Mouse (Mus musculus): ENCODE data around the gene Hmga2. TPM values are rescaled to one million over a fixed set of nuclear protein-coding genes. Genes with fewer than 3 reads are reported as not detected.

Gene Hmga2
- polyA plus RNA-seq, 1 experiment from 2014 or later, result 7.8 TPM

DNA sequence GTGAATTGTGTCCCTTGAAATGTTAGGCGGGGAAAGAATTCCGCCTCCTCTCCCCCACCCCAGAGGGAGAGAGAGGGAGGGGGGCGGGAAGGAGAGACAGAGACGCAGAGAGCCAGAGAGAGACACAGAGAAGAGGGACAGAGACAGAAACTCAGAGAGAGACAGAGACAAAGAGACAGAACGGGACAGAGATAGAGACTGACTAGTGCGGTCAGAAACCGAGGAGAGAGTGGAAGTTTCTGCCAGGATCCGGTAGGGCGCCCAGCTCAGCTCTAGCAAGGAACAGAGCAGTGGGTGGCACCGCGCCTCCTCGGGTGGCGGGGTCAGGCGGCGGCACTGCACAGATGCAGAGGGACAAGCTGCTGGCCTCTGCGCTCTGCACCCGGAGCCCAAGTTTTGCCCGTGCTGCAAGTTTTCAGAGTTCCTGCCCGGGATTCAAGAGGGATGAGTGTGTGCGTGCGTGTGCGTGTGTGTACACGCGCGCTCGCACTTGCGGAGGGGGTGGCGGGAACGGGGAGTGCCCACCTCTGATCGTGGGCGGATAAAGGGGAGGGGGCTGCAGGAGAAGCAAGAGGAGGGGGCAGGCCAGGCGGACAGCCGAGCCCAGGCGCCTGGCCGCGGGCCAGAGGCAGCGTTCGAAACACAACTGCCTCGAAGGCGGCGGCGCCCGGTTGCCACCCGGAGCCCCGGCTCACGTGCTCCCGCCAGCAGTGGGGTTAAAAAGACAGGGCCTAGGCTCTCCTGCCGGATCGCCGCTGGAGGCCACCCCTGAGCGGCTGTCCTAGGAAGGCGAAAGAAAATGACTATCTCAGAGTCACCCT is 457 bp upstream of the Hmga2 start:
- H3K36me3 ChIP-seq (ENCODE audit: insufficient read depth, low read length), result no peaks in the 10 kb centered on the region
- H3K9me3 ChIP-seq (replicated peaks; ENCODE audit: low read length), result no peaks in the 10 kb centered on the region
- H3K4me1 ChIP-seq (replicated peaks; ENCODE audit: insufficient read depth, low read length), result no peaks in the 10 kb centered on the region; the same call in none of the 2 replicates
- peak; percentile 38; the same call in 1 of the 2 replicates for TF ChIP-seq CTCF (IDR thresholded peaks at IDR 0.05; ENCODE audit: low read depth)
- peak overlapping the region; percentile 84 for H3K4me3 ChIP-seq (replicated peaks; ENCODE audit: low read depth, low read length)
- peak overlapping the region; percentile 85 for H3K27ac ChIP-seq
- H3K9ac ChIP-seq (ENCODE audit: low read depth, low read length), result peak overlapping the region; percentile 88
- H3K27me3 ChIP-seq (ENCODE audit: insufficient read depth, low read length), result no peaks in the 10 kb centered on the region
- peak overlapping the region; percentile 99 for H3K4me2 ChIP-seq (ENCODE audit: low read length)
- ATAC-seq (replicated peaks; ENCODE audit: low FRiP score, low read depth) (peak; percentile 69), DNase-seq (ENCODE audit: low spot score) (peak; percentile 79)
- under 1% methylated on average over 51 of the region's 52 CpGs for WGBS

DNA sequence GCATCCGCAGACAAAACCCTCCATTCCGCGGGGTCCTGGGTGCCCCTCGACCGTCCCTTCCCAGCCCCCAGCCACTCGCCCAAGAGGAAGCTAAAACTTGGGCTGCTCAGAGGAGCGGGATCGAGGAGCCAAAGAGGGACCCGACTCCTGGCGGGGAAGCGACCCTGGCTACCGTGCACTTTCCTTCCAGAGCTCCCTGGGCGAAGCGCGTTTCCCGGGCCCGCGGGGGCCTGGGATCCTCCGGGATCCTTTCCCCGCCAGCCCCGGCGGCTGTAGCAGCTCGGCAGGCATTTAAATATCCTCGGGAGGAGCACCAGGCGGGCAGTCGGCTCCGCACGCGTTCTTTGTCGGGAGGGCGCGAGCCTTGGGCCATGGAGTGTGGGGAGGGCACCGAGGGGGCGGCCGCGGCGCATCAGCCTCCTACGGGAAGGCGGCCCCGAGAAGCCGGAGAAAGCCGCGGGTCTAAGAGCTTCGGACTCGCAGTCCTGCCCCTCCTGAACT is 1.2 kb downstream of the Hmga2 start:
- Histone ChIP-seq H3K4me2 (ENCODE audit: low read length) (peak overlapping the region; percentile 99), H3K4me3 (replicated peaks; ENCODE audit: low read depth, low read length) (peak overlapping the region; percentile 84), H3K4me1 (replicated peaks; ENCODE audit: insufficient read depth, low read length) (no peaks in the 10 kb centered on the region; the same call in none of the 2 replicates), H3K27me3 (ENCODE audit: insufficient read depth, low read length) (no peaks in the 10 kb centered on the region), H3K9ac (ENCODE audit: low read depth, low read length) (peak overlapping the region; percentile 88), H3K27ac (peak overlapping the region; percentile 85), H3K9me3 (replicated peaks; ENCODE audit: low read length) (no peaks in the 10 kb centered on the region), H3K36me3 (ENCODE audit: insufficient read depth, low read length) (0 out of 2 replicates have a peak, but pooled peaks cover 3% of the 10 kb centered on the region)
- no peak for TF ChIP-seq CTCF (IDR thresholded peaks at IDR 0.05; ENCODE audit: low read depth)
- peak; percentile 58 for DNase-seq (ENCODE audit: low spot score)
- ATAC-seq (replicated peaks; ENCODE audit: low FRiP score, low read depth), result 0 out of 2 replicates have a peak, but pooled peaks have one; percentile 5
- under 1% methylated on average over 36 of the region's 45 CpGs for WGBS

GRCm38 (mm10) chr10:120474301-120474700 is 2.0 kb downstream of the Hmga2 start:
- Histone ChIP-seq H3K9ac (ENCODE audit: low read depth, low read length) (peak overlapping the region; percentile 88), H3K4me3 (replicated peaks; ENCODE audit: low read depth, low read length) (peak overlapping the region; percentile 84), H3K4me2 (ENCODE audit: low read length) (peak overlapping the region; percentile 99), H3K4me1 (replicated peaks; ENCODE audit: insufficient read depth, low read length) (no peaks in the 10 kb centered on the region; the same call in none of the 2 replicates), H3K27ac (peak overlapping the region; percentile 85), H3K36me3 (ENCODE audit: insufficient read depth, low read length) (0 out of 2 replicates have a peak, but pooled peaks cover 3% of the 10 kb centered on the region), H3K9me3 (replicated peaks; ENCODE audit: low read length) (no peaks in the 10 kb centered on the region), H3K27me3 (ENCODE audit: insufficient read depth, low read length) (no peaks in the 10 kb centered on the region)
- 1% methylated on average over 20 of the region's 20 CpGs for WGBS
- peak; percentile 77 for DNase-seq (ENCODE audit: low spot score)
- ATAC-seq (replicated peaks; ENCODE audit: low FRiP score, low read depth), result no peak
- no peak for TF ChIP-seq CTCF (IDR thresholded peaks at IDR 0.05; ENCODE audit: low read depth)

DNA sequence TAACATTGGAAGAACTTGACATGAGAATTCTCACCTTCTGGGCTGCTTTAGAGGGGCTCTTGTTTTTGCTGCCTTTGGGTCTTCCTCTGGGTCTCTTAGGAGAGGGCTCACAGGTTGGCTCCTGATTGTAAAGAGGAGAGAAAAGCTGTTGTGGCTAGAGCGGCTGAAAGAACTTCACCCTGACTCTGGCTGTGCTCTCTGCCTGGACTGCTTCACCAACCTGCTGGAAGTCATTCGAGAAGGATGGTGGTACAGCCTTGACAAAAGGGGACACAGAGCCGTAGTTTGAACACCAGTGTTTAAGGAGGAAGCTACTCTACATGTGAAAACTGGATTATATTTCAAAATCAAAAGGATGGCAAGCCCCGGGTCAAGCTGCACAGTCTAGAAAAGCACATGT is 3.1 kb downstream of the Hmga2 start:
- H3K4me3 ChIP-seq (replicated peaks; ENCODE audit: low read depth, low read length), result no peak overlapping the region; the same call in 1 of the 2 replicates
- H3K4me1 ChIP-seq (replicated peaks; ENCODE audit: insufficient read depth, low read length), result no peaks in the 10 kb centered on the region; the same call in none of the 2 replicates
- peaks cover 3% of the 10 kb centered on the region; the same call in 1 of the 2 replicates for H3K36me3 ChIP-seq (ENCODE audit: insufficient read depth, low read length)
- H3K9me3 ChIP-seq (replicated peaks; ENCODE audit: low read length), result no peaks in the 10 kb centered on the region
- H3K4me2 ChIP-seq (ENCODE audit: low read length), result peak overlapping the region; percentile 99
- H3K27ac ChIP-seq, result no peak overlapping the region
- TF ChIP-seq CTCF (IDR thresholded peaks at IDR 0.05; ENCODE audit: low read depth), result no peak
- H3K27me3 ChIP-seq (ENCODE audit: insufficient read depth, low read length), result no peaks in the 10 kb centered on the region
- WGBS, result 22% methylated on average over 4 of the region's 4 CpGs
- no peak overlapping the region for H3K9ac ChIP-seq (ENCODE audit: low read depth, low read length)
- DNase-seq (ENCODE audit: low spot score) (peak; percentile 35), ATAC-seq (replicated peaks; ENCODE audit: low FRiP score, low read depth) (no peak)

DNA sequence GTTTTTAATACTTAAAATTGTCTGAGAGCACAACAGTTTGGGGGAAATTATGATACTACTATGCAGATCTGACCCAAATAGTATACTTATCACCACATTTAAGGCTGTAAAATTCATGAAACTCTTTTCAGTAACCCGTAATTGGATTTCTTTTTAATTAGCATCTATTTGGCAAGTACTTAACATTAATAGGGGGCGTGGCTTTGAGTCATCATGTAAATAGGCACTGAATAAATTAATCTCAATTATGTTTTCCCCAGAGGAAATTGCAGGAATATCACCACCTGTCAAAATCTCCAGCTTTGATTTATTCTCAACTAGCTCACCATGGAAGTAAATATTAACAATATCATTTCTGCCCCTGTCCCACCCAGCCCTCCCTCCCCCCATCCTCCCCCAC is 3.7 kb downstream of the Hmga2 start:
- DNase-seq (ENCODE audit: low spot score), result no peak
- H3K4me3 ChIP-seq (replicated peaks; ENCODE audit: low read depth, low read length), result no peak overlapping the region
- H3K4me2 ChIP-seq (ENCODE audit: low read length), result 0 out of 2 replicates have a peak overlapping the region, but pooled peaks have one; percentile 99

DNA sequence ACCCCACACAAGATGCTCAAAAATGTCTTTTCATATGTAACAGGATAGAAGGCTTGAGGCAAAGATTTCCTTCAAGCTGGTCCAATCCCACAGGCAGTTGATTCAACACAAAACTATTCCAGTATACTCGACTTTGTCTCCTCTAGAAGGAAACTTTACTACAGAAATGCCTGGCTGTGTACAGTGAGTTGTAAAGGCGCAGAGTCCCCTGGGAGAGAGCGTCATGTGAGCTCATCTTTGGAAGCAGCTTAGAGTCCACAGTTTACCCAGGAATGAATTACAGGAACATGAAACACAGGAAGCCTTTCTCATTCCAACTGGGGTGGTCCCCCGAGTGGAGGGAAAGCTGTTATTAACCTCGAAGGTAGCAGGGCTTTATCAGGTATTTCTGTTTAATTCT is 11.1 kb downstream of the Hmga2 start:
- no peak overlapping the region for H3K9ac ChIP-seq (ENCODE audit: low read depth, low read length)
- H3K4me1 ChIP-seq (replicated peaks; ENCODE audit: insufficient read depth, low read length), result 0 out of 2 replicates have a peak, but pooled peaks cover 4% of the 10 kb centered on the region
- ATAC-seq (replicated peaks; ENCODE audit: low FRiP score, low read depth) (no peak), DNase-seq (ENCODE audit: low spot score) (no peak)
- 62% methylated on average over 5 of the region's 5 CpGs for WGBS
- no peaks in the 10 kb centered on the region for H3K27me3 ChIP-seq (ENCODE audit: insufficient read depth, low read length)
- no peak overlapping the region for H3K27ac ChIP-seq
- TF ChIP-seq CTCF (IDR thresholded peaks at IDR 0.05; ENCODE audit: low read depth), result no peak
- no peaks in the 10 kb centered on the region for H3K9me3 ChIP-seq (replicated peaks; ENCODE audit: low read length)
- no peaks in the 10 kb centered on the region; the same call in 1 of the 2 replicates for H3K36me3 ChIP-seq (ENCODE audit: insufficient read depth, low read length)
- H3K4me2 ChIP-seq (ENCODE audit: low read length), result no peak overlapping the region
- no peak overlapping the region for H3K4me3 ChIP-seq (replicated peaks; ENCODE audit: low read depth, low read length)

More for the DNA sequence above, 3.7 kb downstream of the Hmga2 start:
- no peak overlapping the region for H3K9ac ChIP-seq (ENCODE audit: low read depth, low read length)
- no peak for TF ChIP-seq CTCF (IDR thresholded peaks at IDR 0.05; ENCODE audit: low read depth)
- no peak for ATAC-seq (replicated peaks; ENCODE audit: low FRiP score, low read depth)
- H3K4me1 ChIP-seq (replicated peaks; ENCODE audit: insufficient read depth, low read length), result no peaks in the 10 kb centered on the region; the same call in 1 of the 2 replicates
- 61% methylated on average over 2 of the region's 2 CpGs for WGBS
- H3K27ac ChIP-seq, result no peak overlapping the region
- no peaks in the 10 kb centered on the region for H3K27me3 ChIP-seq (ENCODE audit: insufficient read depth, low read length)
- H3K9me3 ChIP-seq (replicated peaks; ENCODE audit: low read length), result no peaks in the 10 kb centered on the region
- peaks cover 3% of the 10 kb centered on the region; the same call in 1 of the 2 replicates for H3K36me3 ChIP-seq (ENCODE audit: insufficient read depth, low read length)
